Mouse (Mus musculus): ENCODE results near the gene Brdt.

DNA sequence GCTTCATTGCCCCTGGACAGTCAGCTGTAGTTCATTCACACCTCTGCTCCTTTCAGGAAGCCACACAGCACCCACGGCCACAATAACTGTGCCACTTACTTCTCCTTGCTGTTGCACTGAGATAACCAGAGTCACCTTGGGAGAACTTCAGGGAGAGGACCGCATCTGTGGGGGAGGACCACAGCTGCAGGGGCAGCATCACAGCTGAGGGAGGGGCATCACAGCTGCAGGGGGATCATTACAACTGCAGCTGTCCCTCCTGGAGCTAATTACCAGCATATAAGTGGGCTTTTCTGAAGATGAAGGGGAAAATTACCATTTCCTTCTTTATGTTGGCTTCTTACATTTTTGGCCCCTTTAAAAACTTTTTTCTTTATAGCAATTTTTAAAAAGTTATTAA lies 63.5 kb downstream of the Brdt start:
- TF ChIP-seq EP300 (IDR thresholded peaks at IDR 0.05; ENCODE audit: low read depth) (no peak), CTCF (IDR thresholded peaks at IDR 0.05; ENCODE audit: low read depth) (no peak)
